Mouse (Mus musculus) adrenal gland, adult 8-10 months (tissue): ENCODE measurements at regions not wholly inside any gene's neighbourhood (a gene's known extent, or its start where the extent isn't known, plus 50 kb on each side); places are given as distances from the start of the nearest gene placed in this dataset.
"Not testable (repeated sequence)": the region's sequence is repeated elsewhere in the genome, so short reads cannot be mapped to it uniquely, and the experiment has no call there.

Experiments
- DNase-seq: peaks from one replicate; pipeline ENCODE4 v3.0.0; 2022

GRCm38 (mm10) chr14:120755389-120755788 is 155.6 kb upstream of the Ipo5 start:
- no peak for DNase-seq

- DNase-seq, result no peak
These were observed 152.7 kb upstream of the Ipo5 start for GRCm38 (mm10) chr14:120758200-120758830.

GRCm38 (mm10) chr14:120762168-120762567 is 148.9 kb upstream of the Ipo5 start:
- peak; percentile 75 for DNase-seq

- DNase-seq, result no peak
These were observed 148.3 kb upstream of the Ipo5 start for GRCm38 (mm10) chr14:120762733-120763132.

- no peak for DNase-seq
These were observed 147.2 kb upstream of the Ipo5 start for GRCm38 (mm10) chr14:120763796-120764195.

- DNase-seq, result no peak
These were observed 146.6 kb upstream of the Ipo5 start for GRCm38 (mm10) chr14:120764386-120764785.

GRCm38 (mm10) chr14:120766451-120766850 is 144.6 kb upstream of the Ipo5 start:
- no peak for DNase-seq

GRCm38 (mm10) chr14:120770579-120770978 is 140.4 kb upstream of the Ipo5 start:
- no peak for DNase-seq

- not testable (repeated sequence) for DNase-seq
These were observed 138.0 kb upstream of the Ipo5 start for GRCm38 (mm10) chr14:120773001-120773400.

- DNase-seq, result no peak
These were observed 119.0 kb upstream of the Ipo5 start for GRCm38 (mm10) chr14:120791828-120792554.

GRCm38 (mm10) chr14:120797916-120798490 is 113.0 kb upstream of the Ipo5 start:
- DNase-seq, result no peak

- no peak for DNase-seq
These were observed 107.8 kb upstream of the Ipo5 start for GRCm38 (mm10) chr14:120803191-120803590.

- no peak for DNase-seq
These were observed 107.3 kb upstream of the Ipo5 start for GRCm38 (mm10) chr14:120803739-120804138.

GRCm38 (mm10) chr14:120804183-120804848 is 106.7 kb upstream of the Ipo5 start:
- DNase-seq, result no peak

- no peak for DNase-seq
These were observed 105.9 kb upstream of the Ipo5 start for GRCm38 (mm10) chr14:120805137-120805536.

GRCm38 (mm10) chr14:120805816-120806552 is 105.0 kb upstream of the Ipo5 start:
- not testable (repeated sequence) for DNase-seq

- DNase-seq, result no peak
These were observed 104.5 kb upstream of the Ipo5 start for GRCm38 (mm10) chr14:120806553-120806893.

GRCm38 (mm10) chr14:120809321-120809720 is 101.7 kb upstream of the Ipo5 start:
- DNase-seq, result no peak

GRCm38 (mm10) chr14:120813938-120814337 is 97.1 kb upstream of the Ipo5 start:
- no peak for DNase-seq

- DNase-seq, result peak; percentile 42
These were observed 95.9 kb upstream of the Ipo5 start for GRCm38 (mm10) chr14:120815126-120815525.

- DNase-seq, result no peak
These were observed 94.5 kb upstream of the Ipo5 start for GRCm38 (mm10) chr14:120816529-120816928.

- no peak for DNase-seq
These were observed 84.8 kb upstream of the Ipo5 start for GRCm38 (mm10) chr14:120826187-120826586.

GRCm38 (mm10) chr14:120830389-120830835 is 80.6 kb upstream of the Ipo5 start:
- not testable (repeated sequence) for DNase-seq
